Mouse (Mus musculus) activated CD4-positive, CD25-positive, alpha-beta regulatory T cell, adult 4 months (primary cell): ENCODE data around the gene Psmc3. TPM values are rescaled to one million over a fixed set of nuclear protein-coding genes. Genes with fewer than 3 reads are reported as not detected.

ENCODE experiments used
- ATAC-seq: one replicate; pipeline ENCODE4 v1.8.0; 2017
- polyA plus RNA-seq, 2 experiments: library from polyadenylated mRNA; unstranded; fragments of 100-300 nt; shearing (Covaris generic); gene quantifications; one replicate each; pipeline ENCODE4 v1.2.1; 2017

Psmc3 gene
- polyA plus RNA-seq, 2 experiments from 2014 or later, result 196 to 209 TPM

GRCm38 (mm10) chr2:91053181-91053933 is 452 bp upstream of the Psmc3 start:
- ATAC-seq, result peak; percentile 16

- no peak for ATAC-seq
These were observed 4.6 kb downstream of the Psmc3 start for GRCm38 (mm10) chr2:91058435-91058834.

- no peak for ATAC-seq
These were observed 5.6 kb downstream of the Psmc3 start for GRCm38 (mm10) chr2:91059376-91059775.

GRCm38 (mm10) chr2:91060544-91061355 is 6.9 kb downstream of the Psmc3 start:
- no peak for ATAC-seq

- no peak for ATAC-seq
These were observed 8.2 kb downstream of the Psmc3 start for GRCm38 (mm10) chr2:91061849-91062481.

- ATAC-seq, result no peak
These were observed 9.2 kb downstream of the Psmc3 start for GRCm38 (mm10) chr2:91062779-91063606.

- no peak for ATAC-seq
These were observed 10.4 kb downstream of the Psmc3 start for GRCm38 (mm10) chr2:91064211-91064610.

- no peak for ATAC-seq
These were observed 11.7 kb downstream of the Psmc3 start for GRCm38 (mm10) chr2:91065544-91065943.

- no peak for ATAC-seq
These were observed 12.6 kb downstream of the Psmc3 start for GRCm38 (mm10) chr2:91066455-91066854.

GRCm38 (mm10) chr2:91068162-91068871 is 14.5 kb downstream of the Psmc3 start:
- ATAC-seq, result no peak

GRCm38 (mm10) chr2:91068872-91069165 is 15.0 kb downstream of the Psmc3 start:
- ATAC-seq, result no peak

- no peak for ATAC-seq
These were observed 15.6 kb downstream of the Psmc3 start for GRCm38 (mm10) chr2:91069306-91070000.

- peak; percentile 90 for ATAC-seq
These were observed 16.4 kb downstream of the Psmc3 start, which contains the start of gene Slc39a13 for GRCm38 (mm10) chr2:91070076-91070800. TSS of gene Slc39a13 (minus strand) at chr2:91070417.

- ATAC-seq, result no peak
These were observed 17.2 kb downstream of the Psmc3 start for GRCm38 (mm10) chr2:91071059-91071458.

- ATAC-seq, result no peak
These were observed 18.3 kb downstream of the Psmc3 start for GRCm38 (mm10) chr2:91072092-91072491.

GRCm38 (mm10) chr2:91077957-91078313 is 24.1 kb downstream of the Psmc3 start:
- no peak for ATAC-seq

GRCm38 (mm10) chr2:91078314-91079025 is 24.7 kb downstream of the Psmc3 start:
- ATAC-seq, result peak; percentile 47

GRCm38 (mm10) chr2:91079026-91079384 is 25.2 kb downstream of the Psmc3 start:
- ATAC-seq, result no peak

GRCm38 (mm10) chr2:91080784-91081513 is 27.1 kb downstream of the Psmc3 start:
- ATAC-seq, result peak; percentile 74
